Mouse (Mus musculus): ENCODE data around the gene Lingo3. TPM values are rescaled to one million over a fixed set of nuclear protein-coding genes. Genes with fewer than 3 reads are reported as not detected.
"Not testable (repeated sequence)": the region's sequence is repeated elsewhere in the genome, so short reads cannot be mapped to it uniquely, and the experiment has no call there.

Gene Lingo3
- total and polyA plus RNA-seq, 3 experiments, result 0.05 TPM; not detected in 2

DNA sequence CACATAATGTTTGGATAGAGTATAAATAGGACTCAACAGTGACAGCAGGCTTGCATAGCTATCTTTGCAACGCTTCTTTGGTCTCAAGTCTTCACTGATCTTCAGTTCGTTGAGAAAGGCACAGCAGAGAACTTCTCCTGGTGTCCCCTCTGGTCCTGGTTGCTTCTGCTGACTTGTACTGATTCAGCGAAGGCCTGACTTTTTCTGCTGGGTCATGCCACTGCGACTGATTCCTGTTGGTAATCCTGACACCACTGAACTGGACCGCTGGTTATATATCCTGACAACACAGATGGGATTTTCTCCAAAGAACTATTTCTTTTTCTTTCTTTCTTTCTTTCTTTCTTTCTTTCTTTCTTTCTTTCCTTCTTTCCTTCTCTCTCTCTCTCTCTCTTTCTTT is 21.3 kb downstream of the Lingo3 start:
- Histone ChIP-seq H3K9me3 (replicated peaks) (no peaks in the 10 kb centered on the region), H3K27me3 (ENCODE audit: insufficient read depth, low read length) (no peaks in the 10 kb centered on the region), H3K4me3 (ENCODE audit: low read depth, low read length) (no peak overlapping the region), H3K4me1 (ENCODE audit: insufficient read depth, low read depth, low read length) (peaks cover 44% of the 10 kb centered on the region), H3K36me3 (replicated peaks) (peaks cover 2% of the 10 kb centered on the region)
- DNase-seq (ENCODE audit: low spot score) (no peak), ATAC-seq (ENCODE audit: extremely low read depth, insufficient number of reproducible peaks, low FRiP score, poor library complexity, severe bottlenecking) (no peak)
- TF ChIP-seq CTCF (IDR thresholded peaks at IDR 0.05; ENCODE audit: low read depth, low read length) (no peak), GATA1 (IDR thresholded peaks at IDR 0.05; ENCODE audit: borderline replicate concordance, low read length) (no peak), POLR2AphosphoS5 (IDR thresholded peaks at IDR 0.05; ENCODE audit: insufficient replicate concordance, low read depth, low read length) (no peak), TAL1 (conservative IDR thresholded peaks at IDR 0.05; ENCODE audit: low read depth, low read length) (no peak), GATA2 (IDR thresholded peaks at IDR 0.05; ENCODE audit: borderline replicate concordance, low read depth, low read length) (no peak)

DNA sequence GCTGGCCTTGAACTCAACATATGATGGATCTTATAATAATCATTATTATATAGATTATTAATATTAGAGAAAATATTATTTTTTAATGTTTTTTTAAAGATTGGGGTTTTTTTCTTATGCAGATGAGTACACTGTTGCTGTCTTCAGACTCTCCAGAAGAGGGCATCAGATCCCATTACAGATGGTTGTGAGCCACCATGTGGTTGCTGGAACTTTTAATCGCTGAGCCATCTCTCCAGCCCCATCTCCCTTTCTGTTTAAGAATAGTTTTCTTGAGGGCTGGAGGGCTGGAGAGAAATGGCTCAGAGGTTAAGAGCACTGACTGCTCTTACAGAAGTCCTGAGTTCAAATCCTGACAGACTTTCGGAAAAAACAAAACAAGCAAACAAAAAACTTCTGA is 21.8 kb downstream of the Lingo3 start:
- H3K9me3 ChIP-seq (replicated peaks), result no peaks in the 10 kb centered on the region
- DNase-seq (ENCODE audit: low spot score) (no peak), ATAC-seq (ENCODE audit: extremely low read depth, insufficient number of reproducible peaks, low FRiP score, poor library complexity, severe bottlenecking) (no peak)
- no peak for TF ChIP-seq TAL1 (conservative IDR thresholded peaks at IDR 0.05; ENCODE audit: low read depth, low read length)
- TF ChIP-seq POLR2AphosphoS5 (IDR thresholded peaks at IDR 0.05; ENCODE audit: insufficient replicate concordance, low read depth, low read length), result no peak
- no peak for TF ChIP-seq GATA1 (IDR thresholded peaks at IDR 0.05; ENCODE audit: borderline replicate concordance, low read length)
- no peak for TF ChIP-seq CTCF (IDR thresholded peaks at IDR 0.05; ENCODE audit: low read depth, low read length)
- no peak for TF ChIP-seq GATA2 (IDR thresholded peaks at IDR 0.05; ENCODE audit: borderline replicate concordance, low read depth, low read length)
- peaks cover 42% of the 10 kb centered on the region for H3K4me1 ChIP-seq (ENCODE audit: insufficient read depth, low read depth, low read length)
- no peaks in the 10 kb centered on the region for H3K36me3 ChIP-seq (replicated peaks)
- no peaks in the 10 kb centered on the region for H3K27me3 ChIP-seq (ENCODE audit: insufficient read depth, low read length)
- H3K4me3 ChIP-seq (ENCODE audit: low read depth, low read length), result no peak overlapping the region

DNA sequence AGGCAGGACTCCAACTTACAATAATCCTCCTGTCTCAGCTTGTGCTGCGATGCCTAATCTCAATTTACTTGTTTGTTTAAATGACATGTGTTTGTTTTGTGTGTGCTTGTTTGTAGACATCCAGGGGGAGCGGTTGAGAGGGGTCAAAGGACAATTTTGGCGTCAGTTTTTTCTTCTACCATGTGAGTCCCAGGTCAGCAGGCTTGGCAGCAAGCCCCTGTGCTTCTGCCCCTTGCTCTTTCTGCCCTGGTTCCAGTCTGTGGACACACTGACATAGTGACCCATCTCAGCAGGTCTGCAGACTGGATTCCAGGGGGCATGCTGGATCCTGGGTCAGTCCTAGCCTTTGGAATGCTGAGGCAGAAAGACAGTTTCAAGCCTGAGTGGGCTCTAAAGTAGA is 24.4 kb downstream of the Lingo3 start:
- H3K27me3 ChIP-seq (ENCODE audit: insufficient read depth, low read length), result peaks cover 2% of the 10 kb centered on the region; the same call in 1 of the 2 replicates
- ATAC-seq (ENCODE audit: extremely low read depth, insufficient number of reproducible peaks, low FRiP score, poor library complexity, severe bottlenecking) (no peak), DNase-seq (ENCODE audit: low spot score) (no peak)
- peaks cover 3% of the 10 kb centered on the region for H3K9me3 ChIP-seq (replicated peaks)
- TF ChIP-seq POLR2AphosphoS5 (IDR thresholded peaks at IDR 0.05; ENCODE audit: insufficient replicate concordance, low read depth, low read length), result no peak
- TF ChIP-seq GATA1 (IDR thresholded peaks at IDR 0.05; ENCODE audit: borderline replicate concordance, low read length), result no peak
- no peak for TF ChIP-seq GATA2 (IDR thresholded peaks at IDR 0.05; ENCODE audit: borderline replicate concordance, low read depth, low read length)
- TF ChIP-seq TAL1 (conservative IDR thresholded peaks at IDR 0.05; ENCODE audit: low read depth, low read length), result no peak
- TF ChIP-seq CTCF (IDR thresholded peaks at IDR 0.05; ENCODE audit: low read depth, low read length), result no peak
- no peak overlapping the region for H3K4me3 ChIP-seq (ENCODE audit: low read depth, low read length)
- peaks cover 32% of the 10 kb centered on the region for H3K4me1 ChIP-seq (ENCODE audit: insufficient read depth, low read depth, low read length)
- no peaks in the 10 kb centered on the region for H3K36me3 ChIP-seq (replicated peaks)

DNA sequence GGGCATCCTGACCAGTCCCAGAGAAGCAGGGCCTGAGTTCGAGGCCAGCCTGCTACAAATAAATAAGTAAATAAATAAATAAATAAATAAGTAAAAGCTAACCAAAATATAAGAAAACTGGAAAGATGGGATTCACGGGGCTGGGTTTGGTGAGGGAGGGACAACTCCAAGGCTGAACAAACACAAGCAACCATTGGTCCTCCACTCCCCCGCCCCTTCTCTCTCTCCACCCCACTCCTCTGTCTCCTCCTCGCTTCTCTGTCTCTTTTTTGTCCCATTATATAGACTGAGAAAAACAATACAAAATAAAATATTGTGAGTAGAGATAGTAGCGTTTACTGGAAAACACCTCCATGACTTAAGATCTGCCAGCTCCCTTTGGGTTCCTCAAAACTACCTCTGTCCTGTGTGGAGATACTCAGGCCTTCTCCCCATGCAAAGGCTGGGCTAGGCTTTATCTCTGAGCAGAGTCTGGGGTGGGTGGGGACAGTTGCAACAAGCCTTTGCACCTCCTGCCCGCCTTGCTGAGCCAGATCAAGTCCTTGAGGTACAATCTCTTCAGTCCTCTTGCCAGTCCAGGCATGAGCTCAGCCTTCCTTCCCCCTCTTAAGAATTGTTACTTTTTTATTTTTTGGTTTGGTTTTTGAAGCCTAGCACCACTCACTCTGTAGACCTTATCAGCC is 25.1 kb downstream of the Lingo3 start:
- H3K36me3 ChIP-seq (replicated peaks), result no peaks in the 10 kb centered on the region
- TF ChIP-seq POLR2AphosphoS5 (IDR thresholded peaks at IDR 0.05; ENCODE audit: insufficient replicate concordance, low read depth, low read length), result no peak
- TF ChIP-seq GATA1 (IDR thresholded peaks at IDR 0.05; ENCODE audit: borderline replicate concordance, low read length), result no peak
- DNase-seq (ENCODE audit: low spot score) (peak; percentile 69), ATAC-seq (ENCODE audit: extremely low read depth, insufficient number of reproducible peaks, low FRiP score, poor library complexity, severe bottlenecking) (peak; percentile 57; the same call in 1 of the 2 replicates)
- H3K4me1 ChIP-seq (ENCODE audit: insufficient read depth, low read depth, low read length), result peaks cover 26% of the 10 kb centered on the region
- peaks cover 2% of the 10 kb centered on the region; the same call in 1 of the 2 replicates for H3K27me3 ChIP-seq (ENCODE audit: insufficient read depth, low read length)
- peaks cover 5% of the 10 kb centered on the region for H3K9me3 ChIP-seq (replicated peaks)
- no peak overlapping the region; the same call in 1 of the 2 replicates for H3K4me3 ChIP-seq (ENCODE audit: low read depth, low read length)

DNA sequence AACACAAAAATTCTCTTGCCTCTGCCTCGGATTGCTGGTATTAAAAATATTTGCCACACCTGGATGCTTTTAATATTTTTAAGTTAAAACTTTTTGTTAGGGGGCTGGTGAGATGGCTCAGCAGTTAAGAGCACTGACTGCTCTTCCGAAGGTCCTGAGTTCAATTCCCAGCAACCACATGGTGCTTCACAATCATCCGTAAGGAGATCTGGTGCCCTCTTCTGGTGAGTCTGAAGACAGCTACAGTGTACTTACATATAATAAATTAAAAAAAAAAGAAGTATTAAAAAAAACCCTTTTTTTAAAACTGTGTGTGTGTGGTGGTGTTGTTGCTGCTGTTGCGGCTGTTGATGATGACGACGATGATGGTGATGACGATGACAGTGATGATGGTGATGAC is 25.9 kb downstream of the Lingo3 start:
- H3K36me3 ChIP-seq (replicated peaks); H3K27me3 ChIP-seq (ENCODE audit: insufficient read depth, low read length); DNase-seq (ENCODE audit: low spot score); H3K4me3 ChIP-seq (ENCODE audit: low read depth, low read length); ATAC-seq (ENCODE audit: extremely low read depth, insufficient number of reproducible peaks, low FRiP score, poor library complexity, severe bottlenecking): not testable (repeated sequence)
- Histone ChIP-seq H3K9me3 (replicated peaks) (peaks cover 11% of the 10 kb centered on the region), H3K4me1 (ENCODE audit: insufficient read depth, low read depth, low read length) (peaks cover 25% of the 10 kb centered on the region)

DNA sequence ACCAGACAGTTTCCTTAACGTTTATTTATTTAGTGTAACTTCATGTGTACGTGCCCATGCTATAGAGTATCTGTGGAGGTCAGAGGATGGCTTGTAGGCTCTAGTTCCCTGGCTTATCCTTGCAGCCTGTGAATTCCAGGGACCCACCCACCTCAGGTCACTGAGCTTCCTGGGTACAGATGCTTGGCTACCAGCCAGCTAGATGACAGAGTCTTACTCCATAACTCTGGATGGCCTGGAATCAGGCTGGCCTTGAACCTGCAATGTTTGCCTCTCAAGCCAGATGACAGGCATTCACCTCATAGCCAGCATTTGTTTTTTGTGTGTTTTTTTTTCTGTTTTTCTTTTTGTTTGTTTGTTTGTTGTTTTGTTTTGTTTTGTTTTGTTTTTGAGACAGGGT is 26.7 kb downstream of the Lingo3 start:
- Histone ChIP-seq H3K4me1 (ENCODE audit: insufficient read depth, low read depth, low read length) (peaks cover 20% of the 10 kb centered on the region), H3K27me3 (ENCODE audit: insufficient read depth, low read length) (peaks cover 14% of the 10 kb centered on the region), H3K36me3 (replicated peaks) (no peaks in the 10 kb centered on the region), H3K4me3 (ENCODE audit: low read depth, low read length) (no peak overlapping the region), H3K9me3 (replicated peaks) (peaks cover 11% of the 10 kb centered on the region)
- ATAC-seq (ENCODE audit: extremely low read depth, insufficient number of reproducible peaks, low FRiP score, poor library complexity, severe bottlenecking) (no peak), DNase-seq (ENCODE audit: low spot score) (no peak)
- TF ChIP-seq GATA2 (IDR thresholded peaks at IDR 0.05; ENCODE audit: borderline replicate concordance, low read depth, low read length), result no peak

DNA sequence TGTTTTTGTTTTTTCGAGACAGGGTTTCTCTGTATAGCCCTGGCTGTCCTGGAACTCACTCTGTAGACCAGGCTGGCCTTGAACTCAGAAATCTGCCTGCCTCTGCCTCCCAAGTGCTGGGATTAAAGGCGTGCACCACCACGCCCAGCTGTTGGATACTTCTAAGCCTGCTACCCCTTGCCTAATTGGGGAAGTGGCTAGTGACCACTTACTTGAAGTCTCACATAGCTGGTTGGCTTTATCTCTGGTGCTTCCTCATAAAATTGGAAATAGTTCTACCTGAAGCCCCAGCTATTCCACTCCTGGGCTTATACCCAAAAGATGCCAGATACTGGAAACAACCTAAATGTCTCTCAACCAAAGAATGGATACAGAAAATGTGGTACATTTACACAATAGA is 27.5 kb downstream of the Lingo3 start:
- not testable (repeated sequence) for ATAC-seq (ENCODE audit: extremely low read depth, insufficient number of reproducible peaks, low FRiP score, poor library complexity, severe bottlenecking)

More for the DNA sequence above, 27.5 kb downstream of the Lingo3 start:
- H3K9me3 ChIP-seq (replicated peaks), result peaks cover 11% of the 10 kb centered on the region
- peaks cover 19% of the 10 kb centered on the region for H3K4me1 ChIP-seq (ENCODE audit: insufficient read depth, low read depth, low read length)
- DNase-seq (ENCODE audit: low spot score); H3K4me3 ChIP-seq (ENCODE audit: low read depth, low read length); H3K36me3 ChIP-seq (replicated peaks): not testable (repeated sequence)
- peaks cover 16% of the 10 kb centered on the region for H3K27me3 ChIP-seq (ENCODE audit: insufficient read depth, low read length)

Measured in G1E (cell line).